Mouse (Mus musculus) kidney, adult 2 months (tissue): Measurements from ENCODE around the gene Ambra1. TPM values are rescaled to one million over a fixed set of nuclear protein-coding genes. Genes with fewer than 3 reads are reported as not detected.

ENCODE experiments used
- DNase-seq: peaks from one replicate; pipeline ENCODE4 v3.0.0; 2021
- H3K27ac ChIP-seq: fragments of 200-500 bp; 2 replicates; pipeline ENCODE4 v1.5.1; 2012; ENCODE audit warnings: low read depth, low read length, control low read depth, inconsistent platforms; ENCODE audit not compliant: insufficient read depth
- H3K27me3 ChIP-seq: fragments of 200-500 bp; replicated peaks from 2 replicates; pipeline ENCODE4 v1.6.1; 2012; ENCODE audit warnings: mild to moderate bottlenecking, moderate library complexity, low read length, inconsistent platforms; ENCODE audit not compliant: control insufficient read depth, insufficient read depth
- H3K36me3 ChIP-seq: fragments of 200-500 bp; 2 replicates; pipeline ENCODE4 v1.6.1; 2012; ENCODE audit warnings: mild to moderate bottlenecking, moderate library complexity, low read length, inconsistent platforms; ENCODE audit not compliant: control insufficient read depth, insufficient read depth
- H3K4me1 ChIP-seq: fragments of 200-500 bp; 2 replicates; pipeline ENCODE4 v1.6.1; 2011; ENCODE audit warnings: low read length; ENCODE audit not compliant: control insufficient read depth, insufficient read depth
- H3K4me3 ChIP-seq: fragments of 200-500 bp; 2 replicates; pipeline ENCODE4 v1.5.1; 2011; ENCODE audit warnings: mild to moderate bottlenecking, low read depth, low read length, control low read depth; ENCODE audit not compliant: insufficient read depth
- CTCF ChIP-seq: fragments of 200-500 bp; conservative IDR thresholded peaks from 2 replicates; pipeline ENCODE4 v1.5.1; 2011; ENCODE audit warnings: low read depth, mild to moderate bottlenecking, control low read depth, low read length, moderate library complexity, mixed read lengths; ENCODE audit not compliant: insufficient read depth, insufficient read length
- POLR2A ChIP-seq: fragments of 200-500 bp; IDR thresholded peaks from one replicate; pipeline ENCODE4 v1.6.1; 2011; ENCODE audit warnings: low read depth, low read length, control low read depth
- WGBS: fragments of 180-500 bp; shearing (Covaris S2); methylation state at CpG from one replicate; pipeline ENCODE4 v1.1.7; 2018; 5-methylcytosine and 5-hydroxymethylcytosine counted together
- polyA plus RNA-seq: library from polyadenylated mRNA; depleted of rRNA; stranded (reverse); fragments of >200 nt; gene quantifications from 2 replicates; pipeline ENCODE4 v1.2.3, GENCODE M21; 2012

Gene Ambra1
- polyA plus RNA-seq, 1 experiment: 34.5 TPM

DNA sequence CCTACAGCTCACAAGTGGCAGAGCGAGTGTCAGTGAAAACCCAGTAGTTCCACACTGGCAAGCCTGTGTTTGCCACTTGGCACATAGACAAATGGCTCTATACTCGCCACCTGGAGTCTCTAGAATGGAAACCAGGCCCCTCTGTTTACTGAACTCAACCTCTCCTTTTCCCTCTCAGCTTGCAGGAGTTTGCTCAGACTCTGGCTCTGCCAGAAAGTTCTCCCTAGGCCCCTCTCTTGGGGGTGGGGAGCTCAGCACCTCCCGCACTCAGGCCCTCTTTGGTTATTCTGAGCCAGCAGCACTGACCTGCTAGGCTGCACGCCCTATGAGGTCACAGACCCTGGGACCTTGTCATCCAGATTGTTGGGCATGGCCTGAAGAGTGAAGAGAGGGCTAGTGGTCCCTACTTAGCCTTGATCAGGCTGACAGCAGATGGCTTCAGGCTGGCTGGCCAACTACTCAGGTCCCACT lies 225.2 kb downstream of the Ambra1 start:
- 77% methylated on average over 4 of the region's 4 CpGs for WGBS
- H3K4me1 ChIP-seq: peaks cover 20% of the 10 kb centered on the region
- no peak overlapping the region for H3K4me3 ChIP-seq
- H3K36me3 ChIP-seq: no peaks in the 10 kb centered on the region
- DNase-seq: no peak
- H3K27me3 ChIP-seq: no peaks in the 10 kb centered on the region
- no peak overlapping the region for H3K27ac ChIP-seq
- TF ChIP-seq POLR2A (no peak), CTCF (no peak)

DNA sequence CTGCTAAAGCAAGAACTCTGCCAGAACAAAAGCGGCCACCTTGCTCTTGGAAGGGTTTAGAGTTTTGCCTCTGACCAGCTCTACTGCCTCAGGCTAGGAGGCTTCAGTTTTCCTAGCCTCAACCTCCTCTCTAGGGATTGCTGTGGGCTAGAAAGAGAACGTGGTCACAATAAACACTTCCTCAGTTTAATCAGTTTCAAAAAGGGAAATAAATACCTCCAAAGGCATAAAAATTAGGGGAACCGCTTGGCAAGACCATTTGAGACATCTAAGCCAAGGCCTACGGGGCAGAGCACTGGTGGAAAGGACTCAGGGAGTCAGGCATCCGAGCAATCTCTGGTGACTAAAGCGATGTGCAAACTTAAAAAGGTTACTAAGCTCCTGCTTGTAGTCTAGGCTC lies 225.9 kb downstream of the Ambra1 start:
- 81% methylated on average over 6 of the region's 6 CpGs for WGBS

DNA sequence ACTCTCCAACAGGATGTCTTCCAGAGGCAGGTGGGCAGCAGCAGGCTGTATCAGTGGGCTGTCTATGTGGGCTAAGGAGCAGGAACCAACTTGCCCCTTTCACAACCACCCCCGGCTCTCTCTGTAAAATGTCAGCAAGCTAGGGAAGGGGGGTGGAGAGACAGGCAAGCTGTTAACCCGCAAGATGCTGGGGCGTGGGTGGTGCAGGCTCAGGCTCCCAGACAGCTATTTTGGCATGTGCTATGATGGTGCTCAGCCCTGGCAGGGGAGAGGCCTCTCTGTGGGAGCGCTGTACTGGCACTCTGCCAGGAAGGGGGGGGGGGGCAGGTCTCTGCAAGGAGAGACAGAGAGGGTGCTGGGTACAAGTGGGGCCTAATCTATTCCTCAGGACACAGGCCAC lies 227.2 kb downstream of the Ambra1 start:
- Histone ChIP-seq H3K27ac (no peak overlapping the region), H3K27me3 (no peaks in the 10 kb centered on the region), H3K4me1 (peaks cover 19% of the 10 kb centered on the region), H3K36me3 (no peaks in the 10 kb centered on the region), H3K4me3 (no peak overlapping the region)
- WGBS: 12% methylated on average over 4 of the region's 4 CpGs
- TF ChIP-seq POLR2A (no peak), CTCF (no peak)
- DNase-seq: no peak

More for the DNA sequence above, 225.9 kb downstream of the Ambra1 start:
- TF ChIP-seq CTCF (no peak), POLR2A (no peak)
- Histone ChIP-seq H3K27ac (no peak overlapping the region), H3K4me1 (peaks cover 19% of the 10 kb centered on the region), H3K27me3 (no peaks in the 10 kb centered on the region), H3K36me3 (no peaks in the 10 kb centered on the region), H3K4me3 (no peak overlapping the region)
- no peak for DNase-seq

DNA sequence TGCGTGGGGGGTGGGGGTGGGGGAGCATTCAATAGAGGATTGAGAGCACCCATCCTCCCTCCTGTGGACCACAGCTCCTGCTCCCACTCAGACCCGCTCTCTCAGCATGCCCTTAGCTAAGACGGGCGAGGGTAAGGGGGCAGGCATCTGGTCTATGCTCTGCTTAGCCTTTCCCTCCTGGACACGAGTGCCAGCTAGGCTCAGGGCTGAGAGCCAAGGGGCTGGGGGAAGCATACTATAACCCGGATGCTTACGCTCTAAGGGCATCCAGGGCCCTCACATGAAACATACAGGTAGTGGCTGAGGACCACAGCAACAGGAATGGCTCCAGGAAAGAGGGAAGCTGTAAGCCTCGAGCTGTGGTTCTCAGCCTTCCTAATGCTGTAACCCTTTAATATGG lies 228.1 kb downstream of the Ambra1 start:
- 76% methylated on average over 8 of the region's 8 CpGs for WGBS

DNA sequence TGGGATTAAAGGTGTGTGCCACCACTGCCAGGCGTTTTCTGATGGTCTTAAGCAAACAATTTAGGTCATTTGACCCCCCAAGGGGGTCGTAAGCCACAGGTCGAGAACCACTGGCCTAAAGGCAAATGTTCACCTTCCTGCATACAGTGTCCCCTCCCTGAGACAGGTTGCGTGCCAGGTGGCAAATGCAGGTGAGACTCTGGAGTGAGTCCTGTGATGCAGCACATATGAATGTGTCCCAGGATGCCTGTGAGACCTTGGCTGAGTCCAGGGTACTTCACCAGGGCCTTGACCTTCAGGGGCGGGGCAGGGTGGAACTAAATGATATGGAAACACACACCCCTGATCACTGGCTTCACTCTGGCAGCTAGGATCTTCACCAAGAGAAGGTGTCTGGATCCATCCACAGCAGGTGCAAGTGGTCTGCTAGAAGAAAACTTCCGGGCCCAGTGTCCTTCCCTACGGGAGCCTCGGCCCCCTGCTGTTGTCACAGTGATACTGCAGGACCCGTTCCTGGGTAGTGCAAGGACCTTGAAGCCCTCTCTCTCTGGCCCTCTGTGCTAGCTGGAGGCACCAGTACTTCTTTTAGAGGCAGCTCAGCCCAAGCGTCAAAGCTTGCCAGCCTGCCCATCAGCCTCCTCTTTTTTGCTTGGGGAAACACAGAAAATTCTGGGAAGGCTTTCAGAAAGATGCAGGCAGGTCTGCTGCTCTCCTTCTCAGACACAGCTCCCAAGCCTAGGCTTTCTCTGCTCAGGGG lies 228.9 kb downstream of the Ambra1 start:
- WGBS: 41% methylated on average over 10 of the region's 10 CpGs
- Histone ChIP-seq H3K4me1 (peaks cover 24% of the 10 kb centered on the region), H3K27me3 (no peaks in the 10 kb centered on the region), H3K36me3 (no peaks in the 10 kb centered on the region), H3K4me3 (no peak overlapping the region), H3K27ac (no peak overlapping the region)
- TF ChIP-seq POLR2A (no peak), CTCF (peak; percentile 75)
- DNase-seq: peak; percentile 68

More for the DNA sequence above, 228.1 kb downstream of the Ambra1 start:
- Histone ChIP-seq H3K4me1 (peaks cover 24% of the 10 kb centered on the region), H3K36me3 (no peaks in the 10 kb centered on the region), H3K27me3 (no peaks in the 10 kb centered on the region), H3K4me3 (no peak overlapping the region), H3K27ac (no peak overlapping the region)
- TF ChIP-seq CTCF (no peak), POLR2A (no peak)
- no peak for DNase-seq

DNA sequence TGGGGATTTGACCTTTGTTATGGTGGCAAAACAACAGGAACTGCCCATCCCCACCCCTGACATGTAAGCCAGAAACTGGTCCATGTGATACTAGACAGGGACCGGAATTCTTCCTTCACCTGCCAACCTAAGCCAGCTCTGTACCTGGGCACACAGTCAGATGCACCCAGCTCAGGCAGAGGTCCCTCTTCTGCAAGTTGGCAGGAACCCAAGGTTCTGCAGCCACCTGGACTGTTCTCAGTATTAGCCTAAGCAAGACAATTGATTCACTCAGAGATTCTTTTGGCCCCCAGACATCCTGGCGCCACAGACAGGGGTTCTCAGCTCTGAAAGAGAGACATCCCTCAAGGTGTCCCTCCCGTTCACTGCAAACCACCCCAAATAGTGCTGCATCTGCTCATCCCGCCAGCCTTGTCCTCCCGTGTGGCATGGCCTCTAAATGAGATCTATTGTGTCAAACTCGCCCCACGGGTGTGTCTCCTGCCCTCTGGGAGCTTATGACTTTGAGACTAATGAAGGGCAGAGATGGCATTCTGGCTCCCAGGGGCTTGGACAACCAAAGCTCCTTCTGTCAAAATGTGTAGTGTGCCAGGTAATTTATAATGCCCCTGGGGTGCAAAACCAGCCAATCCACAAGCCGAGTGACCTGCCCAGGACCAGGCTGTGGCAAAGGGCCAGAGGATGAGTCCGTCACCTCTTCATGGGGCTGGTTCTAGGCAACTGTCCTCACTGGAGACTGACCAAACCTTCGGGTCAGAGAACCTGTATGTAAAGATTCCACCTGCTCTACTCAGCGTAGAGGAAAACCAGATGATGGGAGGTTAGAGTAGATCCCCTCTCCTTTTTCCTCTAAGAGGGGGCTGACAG lies 229.8 kb downstream of the Ambra1 start:
- peak; percentile 65 for DNase-seq
- no peaks in the 10 kb centered on the region for H3K36me3 ChIP-seq
- 55% methylated on average over 11 of the region's 11 CpGs for WGBS
- H3K4me1 ChIP-seq: peaks cover 24% of the 10 kb centered on the region
- TF ChIP-seq CTCF (no peak), POLR2A (no peak)
- no peaks in the 10 kb centered on the region for H3K27me3 ChIP-seq
- no peak overlapping the region for H3K27ac ChIP-seq
- no peak overlapping the region for H3K4me3 ChIP-seq

DNA sequence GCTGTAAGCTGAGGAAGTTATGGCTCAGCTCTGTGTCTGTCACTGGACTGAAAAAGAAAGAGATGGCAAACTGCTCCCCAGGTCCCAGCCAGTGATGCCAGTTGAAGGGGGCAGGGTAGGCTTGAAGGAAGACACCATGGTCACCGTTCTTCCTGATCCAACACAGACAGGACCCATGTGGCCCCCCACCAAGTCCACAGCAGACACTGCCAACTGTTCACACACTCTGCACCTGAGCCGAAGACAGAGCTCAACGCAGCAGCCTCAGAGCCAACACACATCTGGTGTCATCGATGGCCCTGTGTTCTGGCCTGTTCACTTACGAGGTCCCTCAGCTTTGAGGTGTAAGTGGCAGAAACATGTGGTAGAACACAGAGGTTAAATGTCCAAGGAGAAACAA lies 230.5 kb downstream of the Ambra1 start:
- WGBS: 85% methylated on average over 5 of the region's 5 CpGs
- no peaks in the 10 kb centered on the region for H3K36me3 ChIP-seq
- H3K4me1 ChIP-seq: peaks cover 24% of the 10 kb centered on the region
- no peaks in the 10 kb centered on the region for H3K27me3 ChIP-seq
- DNase-seq: no peak
- H3K4me3 ChIP-seq: no peak overlapping the region
- H3K27ac ChIP-seq: no peak overlapping the region
- no peak for TF ChIP-seq POLR2A
- no peak for TF ChIP-seq CTCF
